Mouse (Mus musculus) CH12F3 (cell line): Measurements from ENCODE around the gene Rgs8.

ENCODE experiments used
- in situ Hi-C: fragments of 300-500 bp; cut with MboI; formaldehyde crosslinking; loops from 2 replicates; pipeline ENCODE4 v1.14.3; 2020; ENCODE audit warnings: low sequenced_read_pairs

Rgs8 gene

GRCm38 (mm10) chr1:153703445-153703991 is 50.7 kb downstream of the Rgs8 start:
- in situ Hi-C loops = no loop called here

DNA sequence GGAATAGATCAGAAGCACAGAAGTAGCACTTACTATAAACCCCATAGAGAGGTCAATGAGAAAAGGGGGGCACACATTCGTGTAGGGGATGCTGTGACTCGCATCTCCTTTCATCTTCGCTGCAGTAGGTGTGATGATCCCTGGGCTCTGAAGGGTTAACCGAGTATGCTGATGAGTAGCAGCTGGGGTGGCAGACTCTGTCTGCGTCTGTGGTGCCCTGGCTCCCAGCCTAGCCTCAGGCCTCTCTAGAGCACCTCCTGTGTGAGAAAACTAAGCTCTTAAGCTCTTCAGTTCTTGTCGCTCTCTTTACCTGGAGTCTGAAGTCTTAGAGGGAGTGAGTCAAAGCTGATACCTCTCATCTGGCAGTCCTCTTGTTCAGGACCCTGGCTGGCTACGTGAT is 51.3 kb downstream of the Rgs8 start:
- in situ Hi-C loops = no loop called here

- in situ Hi-C loops = no loop called here
These were observed 52.2 kb downstream of the Rgs8 start for GRCm38 (mm10) chr1:153704996-153705395.

DNA sequence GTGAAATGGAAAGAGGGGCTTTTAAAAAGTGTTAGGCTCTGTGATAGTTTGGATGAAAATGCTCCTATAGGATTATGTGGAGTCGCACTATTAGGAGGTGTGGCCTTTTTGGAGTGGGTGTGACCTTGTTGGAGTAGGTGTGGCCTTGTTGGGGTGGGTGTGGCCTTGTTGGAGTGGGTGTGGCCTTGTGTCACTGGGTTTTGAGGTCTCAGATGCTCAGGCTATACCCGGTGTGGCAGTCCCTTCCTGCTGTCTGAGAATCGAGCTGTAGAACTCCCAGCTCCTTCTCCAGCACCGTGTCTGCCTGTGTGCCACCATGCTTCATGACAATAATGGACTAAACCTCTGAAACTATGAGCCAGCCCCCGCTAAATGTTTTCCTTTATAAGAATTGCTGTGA is 55.8 kb downstream of the Rgs8 start:
- in situ Hi-C loops = no loop called here

- in situ Hi-C loops = no loop called here
These were observed 56.6 kb downstream of the Rgs8 start for GRCm38 (mm10) chr1:153709451-153709850.

DNA sequence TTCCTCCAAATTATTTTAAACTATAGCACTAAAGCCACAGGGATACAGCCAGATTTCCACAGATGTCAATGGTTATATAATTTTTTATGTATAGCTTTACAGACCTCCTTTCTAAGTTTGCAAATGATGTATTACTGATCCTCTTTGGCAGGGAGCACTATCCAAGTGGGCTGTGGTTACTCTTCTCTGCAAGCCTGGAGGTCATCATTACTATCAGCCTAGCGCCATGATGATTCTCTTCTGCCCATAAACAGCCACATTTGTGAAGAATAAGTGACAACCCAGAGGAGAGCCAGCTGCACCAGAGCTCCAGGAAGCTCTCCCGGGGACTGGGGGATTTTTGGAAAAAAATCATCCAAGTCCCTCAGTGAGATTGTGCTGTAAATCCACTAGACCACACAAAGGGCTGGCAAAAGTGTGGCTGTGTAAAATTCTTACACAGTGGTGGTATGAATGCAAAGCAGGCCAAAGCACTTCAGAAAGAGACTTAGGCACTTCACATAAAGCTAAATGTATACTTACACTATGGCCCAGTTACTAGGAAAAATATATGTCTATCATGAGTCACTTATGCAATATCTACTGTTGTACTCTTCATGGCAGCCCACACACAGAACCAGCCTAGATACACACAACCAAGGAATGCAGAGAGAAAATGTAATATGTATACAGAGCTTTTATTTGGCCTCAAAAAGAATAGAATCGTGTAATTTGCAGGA is 58.9 kb downstream of the Rgs8 start:
- in situ Hi-C loops = no loop called here

DNA sequence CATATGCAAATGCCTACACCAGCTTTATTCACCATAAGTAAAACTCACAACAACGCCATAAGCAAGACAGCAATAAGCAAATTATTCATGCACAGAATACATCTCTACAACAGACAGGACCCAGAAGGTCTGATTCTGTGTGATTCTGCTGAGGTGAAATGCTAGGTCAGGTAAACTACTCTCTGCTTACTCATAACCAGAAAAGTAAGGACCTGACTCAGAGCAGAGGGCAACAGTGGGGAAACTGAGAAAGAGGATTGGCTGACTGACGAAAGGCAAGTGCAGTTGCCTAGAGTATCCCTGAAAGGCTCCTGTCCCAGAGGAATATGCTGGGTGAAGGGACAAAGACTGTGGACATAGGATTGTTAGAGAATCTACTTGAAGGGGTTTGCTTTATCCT is 59.8 kb downstream of the Rgs8 start:
- in situ Hi-C loops = no loop called here

DNA sequence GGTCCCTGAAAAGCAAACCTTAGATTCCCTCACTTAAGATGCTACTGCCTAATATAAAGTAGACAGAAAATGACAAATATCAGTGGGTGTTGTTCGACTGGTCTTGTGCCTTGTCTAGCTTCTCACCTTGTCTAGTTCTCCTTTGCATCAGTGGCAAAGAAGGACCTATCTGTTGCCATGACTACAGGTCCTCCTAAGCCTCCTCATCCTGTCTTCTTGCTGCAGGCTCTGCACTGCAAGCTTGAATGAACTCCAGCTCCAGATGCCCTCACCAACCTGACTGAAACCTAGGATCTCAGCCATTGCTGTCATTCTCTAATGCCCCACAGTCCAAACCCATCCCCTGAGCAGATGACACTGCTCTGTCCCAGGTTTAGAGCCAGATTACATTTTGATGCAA is 65.2 kb downstream of the Rgs8 start:
- in situ Hi-C loops = no loop called here

DNA sequence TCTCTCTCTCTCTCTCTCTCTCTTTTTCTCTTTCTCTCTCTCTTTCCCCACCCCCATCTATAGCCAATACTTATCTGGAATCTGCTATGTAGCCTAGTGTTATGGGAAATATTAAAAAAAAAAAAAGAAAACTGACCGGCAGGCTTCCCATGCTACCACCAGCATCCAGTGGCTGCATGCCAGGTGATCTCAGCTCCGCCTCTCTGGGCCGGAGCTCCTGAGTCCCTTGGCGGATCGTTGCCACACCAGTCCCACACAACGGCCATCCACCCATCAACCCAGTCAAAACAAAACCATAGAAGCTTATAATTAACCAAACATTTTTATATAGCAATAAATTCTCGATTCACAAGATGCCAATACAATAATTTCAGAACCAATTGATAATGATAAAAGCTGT is 68.1 kb downstream of the Rgs8 start:
- in situ Hi-C loops = no loop called here

- in situ Hi-C loops = no loop called here
These were observed 68.9 kb downstream of the Rgs8 start for GRCm38 (mm10) chr1:153721565-153722310.

GRCm38 (mm10) chr1:153723426-153723825 is 70.6 kb downstream of the Rgs8 start:
- in situ Hi-C loops = no loop called here

DNA sequence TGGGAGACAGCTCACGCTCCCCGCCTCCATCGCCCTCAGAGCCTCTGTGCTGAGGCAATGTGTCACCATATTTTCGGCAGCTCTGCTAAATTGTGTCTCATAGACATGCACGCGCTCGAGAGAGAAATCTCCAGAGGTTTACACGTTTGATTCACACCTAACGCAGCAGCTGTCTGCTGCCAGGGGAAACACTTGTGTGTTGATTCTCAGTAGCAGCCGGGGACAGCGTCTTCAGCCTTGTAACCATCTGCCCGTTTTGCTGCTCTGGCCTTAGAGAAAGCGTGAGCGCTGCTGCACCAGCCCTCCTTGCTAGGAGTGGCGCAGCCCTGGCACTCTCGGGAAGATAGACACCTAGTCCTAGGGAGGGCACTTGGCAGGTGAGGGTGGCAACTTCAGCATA is 73.8 kb downstream of the Rgs8 start:
- in situ Hi-C loops = no loop called here

DNA sequence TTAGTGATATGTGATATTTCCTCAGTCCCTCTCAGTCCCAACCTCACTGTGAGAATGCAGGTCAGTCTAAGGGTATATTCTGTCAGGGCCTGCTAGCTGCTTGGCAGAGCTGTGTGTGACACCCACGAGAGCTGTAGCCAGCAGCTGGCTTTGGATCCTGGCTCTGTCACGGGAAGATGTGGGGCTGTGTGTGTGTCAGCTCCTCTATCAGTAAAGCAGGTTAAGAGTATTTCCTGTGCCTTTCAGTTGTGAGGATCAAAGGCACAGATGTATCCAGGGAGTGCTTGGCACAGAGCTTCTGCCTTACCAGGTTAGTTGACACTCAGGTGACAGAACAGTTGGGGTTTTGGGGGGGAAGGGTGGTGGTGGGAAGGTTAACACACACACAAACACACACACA is 77.0 kb downstream of the Rgs8 start:
- in situ Hi-C loops = no loop called here

DNA sequence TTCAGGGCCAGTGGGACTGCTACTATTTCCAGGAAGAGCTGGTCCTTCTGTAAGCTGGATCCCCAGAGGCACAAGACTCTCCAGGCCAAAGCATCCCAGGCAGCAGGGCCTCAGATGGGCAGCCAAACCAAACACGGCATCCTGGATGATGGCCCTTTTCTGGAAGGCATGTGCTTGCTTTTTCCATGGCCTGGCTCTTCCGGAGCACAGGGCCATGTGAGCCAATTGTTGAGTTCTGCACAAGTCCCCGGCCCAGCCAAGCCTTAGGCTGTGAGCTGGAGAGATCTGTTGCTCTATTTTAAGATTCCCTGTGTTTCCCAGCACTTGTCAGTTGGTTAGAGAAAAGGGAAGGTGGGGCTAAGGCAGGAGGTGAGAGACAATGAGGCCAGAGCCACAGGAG is 77.8 kb downstream of the Rgs8 start:
- in situ Hi-C loops = no loop called here

- in situ Hi-C loops = no loop called here
These were observed 80.4 kb downstream of the Rgs8 start for GRCm38 (mm10) chr1:153733181-153733580.

DNA sequence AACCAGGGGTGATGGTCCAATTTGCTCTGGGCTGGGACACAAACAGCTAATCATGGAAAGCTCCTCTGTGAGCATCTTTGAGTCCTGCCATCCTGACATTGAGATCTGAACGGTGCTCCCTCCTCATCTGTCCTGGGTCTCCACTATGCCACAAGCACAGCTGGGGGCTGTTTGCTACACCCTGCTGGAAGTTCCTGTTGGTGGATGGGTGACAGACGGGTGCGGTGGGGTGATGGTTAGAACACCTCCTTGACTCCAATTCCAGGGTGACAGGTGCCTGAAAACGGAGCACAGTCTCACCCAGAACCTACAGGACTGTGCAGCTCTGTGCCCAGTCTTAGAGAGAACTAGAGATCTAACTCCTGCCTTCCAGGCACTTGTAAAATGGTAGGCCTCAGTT is 82.0 kb downstream of the Rgs8 start:
- in situ Hi-C loops = no loop called here

GRCm38 (mm10) chr1:153736096-153736495 is 83.3 kb downstream of the Rgs8 start:
- in situ Hi-C loops = no loop called here

DNA sequence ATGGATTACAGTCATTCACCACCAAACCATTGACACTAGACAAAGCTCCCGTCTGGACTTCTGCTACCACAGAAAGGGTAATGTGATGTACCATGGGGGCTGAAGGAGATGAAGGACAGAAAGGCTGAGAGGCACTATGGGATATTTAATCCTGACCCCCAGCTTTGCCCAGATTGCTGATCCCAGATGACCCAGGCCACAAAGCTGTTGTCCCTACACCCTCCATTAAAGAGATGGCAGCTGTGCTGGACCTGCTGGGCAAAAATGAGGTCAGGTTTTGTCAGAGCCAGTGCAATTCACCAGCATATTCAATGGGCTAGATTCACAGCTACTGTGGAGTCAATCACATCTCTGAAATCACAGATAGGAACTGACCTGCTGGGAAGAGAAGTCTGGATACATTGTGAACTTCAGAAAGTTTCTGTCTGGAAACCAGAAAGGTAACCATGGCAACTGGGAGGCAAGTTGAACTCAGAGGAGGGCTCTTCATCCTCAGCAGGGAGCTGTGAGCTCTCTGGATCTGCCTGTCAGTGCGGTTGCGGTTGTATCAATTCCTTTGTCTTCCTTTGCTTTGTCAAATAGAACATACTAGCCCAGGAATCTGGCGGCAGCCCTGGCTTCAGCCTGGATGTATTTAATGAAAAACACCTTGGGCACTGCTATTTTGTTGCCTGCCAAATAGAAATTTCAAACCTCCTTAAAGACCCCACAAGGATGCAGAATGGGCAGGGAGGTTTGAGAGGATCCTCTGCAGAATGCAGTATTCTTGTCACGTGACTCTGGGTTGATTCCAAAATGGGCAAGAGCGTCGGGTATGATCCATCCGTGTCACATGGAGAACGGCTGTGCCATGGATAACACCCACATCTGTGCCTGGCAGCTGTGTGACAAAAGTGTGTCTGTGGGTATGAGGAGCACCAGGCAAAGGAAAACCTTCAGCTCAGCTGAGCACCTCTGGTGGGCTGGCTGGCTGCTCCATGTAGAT is 84.6 kb downstream of the Rgs8 start:
- in situ Hi-C loops = no loop called here

DNA sequence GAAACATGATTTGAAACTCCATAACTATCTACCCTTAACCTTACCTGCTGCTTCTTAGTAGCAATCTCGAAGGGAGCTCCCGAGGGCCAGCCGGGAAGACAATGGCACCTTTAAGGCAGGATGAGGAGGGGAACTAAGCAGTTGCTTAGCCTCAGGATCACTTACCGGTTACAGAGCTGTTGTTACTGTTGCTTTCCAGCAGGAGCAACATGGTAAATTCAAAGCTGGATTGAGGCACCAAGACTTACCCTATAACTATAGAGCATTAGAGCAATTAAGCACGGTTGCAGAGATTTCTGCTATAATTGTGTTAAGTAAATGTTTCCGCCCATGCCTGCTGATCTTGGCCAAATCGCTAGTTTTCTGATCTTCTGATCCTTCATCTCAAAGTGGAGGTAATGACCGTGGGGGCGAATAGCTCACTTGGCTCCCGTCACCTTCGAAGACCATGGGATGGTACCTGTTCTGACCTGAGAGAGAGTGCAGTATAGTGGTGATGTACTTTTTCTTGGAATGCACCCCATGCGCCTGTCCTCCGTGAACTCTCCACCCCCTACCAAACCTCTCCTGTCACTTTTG is 86.7 kb downstream of the Rgs8 start:
- in situ Hi-C loops = no loop called here

- in situ Hi-C loops = no loop called here
These were observed 87.3 kb downstream of the Rgs8 start, which contains the start of gene Rgs16 for GRCm38 (mm10) chr1:153740145-153740544. Rgs16 (plus strand) TSS chr1:153740349.
